Mouse (Mus musculus) CH12.LX (cell line): ENCODE measurements around the gene Ablim2.

Source experiments
- CTCF ChIP-seq, 2 experiments: IDR thresholded peaks in 1 of 2; conservative IDR thresholded peaks in 1 of 2; 2 replicates each; pipeline ENCODE4 v1.5.1; 2011 to 2012; ENCODE audit warnings: low read depth in 2 of 2, low read length in 2 of 2, improper control_type of control experiment in 1 of 2, inconsistent platforms in 1 of 2, mild to moderate bottlenecking in 1 of 2, moderate library complexity in 1 of 2
- ELF1 ChIP-seq: IDR thresholded peaks from 2 replicates; pipeline ENCODE4 v1.6.1; 2014; ENCODE audit warnings: low read depth, mild to moderate bottlenecking, inconsistent platforms, low read length, improper control_type of control experiment
- EP300 ChIP-seq: IDR thresholded peaks from 2 replicates; pipeline ENCODE4 v1.6.1; 2011; ENCODE audit warnings: low read length, improper control_type of control experiment
- GABPA ChIP-seq: IDR thresholded peaks from 2 replicates; pipeline ENCODE4 v1.6.1; 2012; ENCODE audit warnings: low read depth, low read length, improper control_type of control experiment, inconsistent platforms; ENCODE audit not compliant: insufficient replicate concordance
- HCFC1 ChIP-seq: IDR thresholded peaks from 2 replicates; pipeline ENCODE4 v1.6.1; 2012; ENCODE audit warnings: low read depth, mild to moderate bottlenecking, inconsistent platforms, low read length, improper control_type of control experiment
- MAZ ChIP-seq: IDR thresholded peaks from 2 replicates; pipeline ENCODE4 v1.6.1; 2012; ENCODE audit warnings: low read depth, mild to moderate bottlenecking, inconsistent platforms, low read length, improper control_type of control experiment, moderate library complexity
- MYC ChIP-seq: IDR thresholded peaks from 2 replicates; pipeline ENCODE4 v1.6.1; 2011; ENCODE audit warnings: low read depth, mild to moderate bottlenecking, improper control_type of control experiment, low read length
- NELFE ChIP-seq: IDR thresholded peaks from 2 replicates; pipeline ENCODE4 v1.6.1; 2011; ENCODE audit warnings: low read depth, low read length, improper control_type of control experiment
- POLR2A ChIP-seq: IDR thresholded peaks from 2 replicates; pipeline ENCODE4 v1.6.1; 2011; ENCODE audit warnings: low read depth, mild to moderate bottlenecking, improper control_type of control experiment, low read length
- POLR2AphosphoS2 ChIP-seq: IDR thresholded peaks from 2 replicates; pipeline ENCODE4 v1.6.1; 2011; ENCODE audit warnings: low read depth, low read length, improper control_type of control experiment
- SIN3A ChIP-seq: IDR thresholded peaks from 2 replicates; pipeline ENCODE4 v1.6.1; 2012; ENCODE audit warnings: low read length, improper control_type of control experiment, inconsistent platforms

DNA sequence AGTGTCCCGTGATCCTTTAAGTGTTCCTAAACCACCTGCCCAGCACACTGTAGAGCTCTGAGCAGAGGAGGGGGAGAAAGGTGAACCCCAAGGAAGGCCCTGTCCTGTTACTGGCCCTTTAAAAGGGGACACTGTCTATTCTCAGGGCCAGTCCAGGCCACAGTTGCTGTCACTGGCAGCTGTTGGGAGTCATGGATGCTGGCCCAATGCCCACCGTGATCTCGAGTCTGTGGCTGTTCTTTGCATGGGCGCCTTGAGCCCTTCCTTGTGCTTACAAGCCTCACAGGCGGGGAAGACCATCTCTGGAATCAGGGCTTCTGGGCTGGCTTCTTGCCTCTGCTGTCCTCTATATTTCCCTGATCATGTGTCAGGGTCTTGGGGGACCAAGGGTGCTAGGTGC lies 4.7 kb downstream of the Ablim2 start:
- TF ChIP-seq MYC (no peak), NELFE (no peak), SIN3A (no peak), POLR2A (no peak), POLR2AphosphoS2 (no peak), MAZ (no peak), CTCF (conservative IDR thresholded peaks at IDR 0.05 in 1 of 2, IDR thresholded peaks at IDR 0.05 in 1 of 2; ENCODE audit: low read depth in 2 of 2, low read length in 2 of 2) (no peak), HCFC1 (no peak), ELF1 (no peak), EP300 (no peak), GABPA (no peak)
